Mouse (Mus musculus) stomach, embryonic 16.5 days (tissue): ENCODE measurements at regions not wholly inside any gene's neighbourhood (a gene's known extent, or its start where the extent isn't known, plus 50 kb on each side); places are given as distances from the start of the nearest gene placed in this dataset.

Source experiments
- ATAC-seq: fragments of 200-750 bp; cut with Nextera tagmentation; 2 replicates; pipeline ENCODE4 v1.8.0; 2017; ENCODE audit warnings: moderate number of reproducible peaks, moderate TSS enrichment; ENCODE audit not compliant: insufficient read depth, low FRiP score
- H3K27ac ChIP-seq: fragments of 300-500 bp; sonication (generic); 2 replicates; pipeline ENCODE4 v1.5.1; 2014; ENCODE audit warnings: low read length
- H3K27me3 ChIP-seq: fragments of 300-500 bp; sonication (generic); 2 replicates; pipeline ENCODE4 v1.6.1; 2014; ENCODE audit warnings: low read length, control low read depth, mixed read lengths; ENCODE audit not compliant: control insufficient read depth, insufficient read depth
- H3K36me3 ChIP-seq: fragments of 300-500 bp; sonication (generic); 2 replicates; pipeline ENCODE4 v1.6.1; 2014; ENCODE audit warnings: low read length; ENCODE audit not compliant: control insufficient read depth, insufficient read depth
- H3K4me1 ChIP-seq: fragments of 300-500 bp; sonication (generic); 2 replicates; pipeline ENCODE4 v1.6.1; 2014; ENCODE audit warnings: low read length, control low read depth, mixed read lengths; ENCODE audit not compliant: control insufficient read depth, insufficient read depth
- H3K4me2 ChIP-seq: fragments of 300-500 bp; sonication (generic); 2 replicates; pipeline ENCODE4 v1.6.1; 2014; ENCODE audit warnings: low read depth, low read length, mixed read lengths
- H3K4me3 ChIP-seq: fragments of 300-500 bp; sonication (generic); replicated peaks from 2 replicates; pipeline ENCODE4 v1.5.1; 2014; ENCODE audit warnings: mild to moderate bottlenecking, low read length
- H3K9ac ChIP-seq: fragments of 300-500 bp; sonication (generic); 2 replicates; pipeline ENCODE4 v1.6.1; 2014; ENCODE audit warnings: low read length
- H3K9me3 ChIP-seq: fragments of 300-500 bp; sonication (generic); replicated peaks from 2 replicates; pipeline ENCODE4 v1.6.1; 2016; ENCODE audit warnings: low read length, control low read depth; ENCODE audit not compliant: control insufficient read depth
- WGBS: fragments of 180-500 bp; shearing (Covaris S2); extraction: QIAGEN DNeasy Blood & Tissue Kit; methylation state at CpG from one replicate; pipeline ENCODE4 v1.1.7; 2014; 5-methylcytosine and 5-hydroxymethylcytosine counted together

GRCm38 (mm10) chr7:72027006-72027405 is 279.4 kb downstream of the Mctp2 start:
- H3K36me3 ChIP-seq: no peaks in the 10 kb centered on the region
- no peak overlapping the region for H3K9ac ChIP-seq
- H3K27ac ChIP-seq: no peak overlapping the region
- 77% methylated on average over 6 of the region's 6 CpGs for WGBS
- no peak for ATAC-seq
- H3K9me3 ChIP-seq: no peaks in the 10 kb centered on the region
- H3K4me3 ChIP-seq: no peak overlapping the region
- H3K4me2 ChIP-seq: no peak overlapping the region
- H3K27me3 ChIP-seq: no peaks in the 10 kb centered on the region
- H3K4me1 ChIP-seq: no peaks in the 10 kb centered on the region

- no peaks in the 10 kb centered on the region for H3K36me3 ChIP-seq
- ATAC-seq: no peak
- H3K4me3 ChIP-seq: no peak overlapping the region
- H3K4me2 ChIP-seq: no peak overlapping the region
- no peak overlapping the region for H3K9ac ChIP-seq
- WGBS: 72% methylated on average over 11 of the region's 11 CpGs
- H3K4me1 ChIP-seq: no peaks in the 10 kb centered on the region
- H3K27ac ChIP-seq: no peak overlapping the region
- H3K27me3 ChIP-seq: no peaks in the 10 kb centered on the region
- no peaks in the 10 kb centered on the region for H3K9me3 ChIP-seq
Observed at GRCm38 (mm10) chr7:72009115-72009514, 297.3 kb downstream of the Mctp2 start.

- no peaks in the 10 kb centered on the region for H3K36me3 ChIP-seq
- WGBS: 85% methylated on average over 3 of the region's 3 CpGs
- no peaks in the 10 kb centered on the region for H3K9me3 ChIP-seq
- H3K27me3 ChIP-seq: no peaks in the 10 kb centered on the region
- no peaks in the 10 kb centered on the region for H3K4me1 ChIP-seq
- H3K4me3 ChIP-seq: no peak overlapping the region
- H3K9ac ChIP-seq: no peak overlapping the region
- no peak overlapping the region for H3K27ac ChIP-seq
- no peak for ATAC-seq
- H3K4me2 ChIP-seq: no peak overlapping the region
Observed at GRCm38 (mm10) chr7:72004311-72004710, 302.1 kb downstream of the Mctp2 start.

GRCm38 (mm10) chr7:71992526-71992925 is 313.9 kb downstream of the Mctp2 start:
- no peaks in the 10 kb centered on the region for H3K9me3 ChIP-seq
- ATAC-seq: no peak
- H3K9ac ChIP-seq: no peak overlapping the region
- H3K36me3 ChIP-seq: no peaks in the 10 kb centered on the region
- no peaks in the 10 kb centered on the region for H3K27me3 ChIP-seq
- H3K4me3 ChIP-seq: no peak overlapping the region
- 70% methylated on average over 3 of the region's 3 CpGs for WGBS
- H3K27ac ChIP-seq: no peak overlapping the region
- H3K4me2 ChIP-seq: no peak overlapping the region
- H3K4me1 ChIP-seq: no peaks in the 10 kb centered on the region

GRCm38 (mm10) chr7:71991835-71992234 is 314.6 kb downstream of the Mctp2 start:
- Histone ChIP-seq H3K27ac (no peak overlapping the region), H3K9me3 (no peaks in the 10 kb centered on the region), H3K4me1 (no peaks in the 10 kb centered on the region), H3K4me2 (no peak overlapping the region), H3K9ac (no peak overlapping the region), H3K4me3 (no peak overlapping the region), H3K27me3 (no peaks in the 10 kb centered on the region), H3K36me3 (no peaks in the 10 kb centered on the region)
- ATAC-seq: no peak
- WGBS: 51% methylated on average over 3 of the region's 3 CpGs

GRCm38 (mm10) chr7:71991206-71991605 is 315.2 kb downstream of the Mctp2 start:
- H3K9ac ChIP-seq: no peak overlapping the region
- H3K27me3 ChIP-seq: no peaks in the 10 kb centered on the region
- no peaks in the 10 kb centered on the region for H3K4me1 ChIP-seq
- no peak overlapping the region for H3K27ac ChIP-seq
- no peaks in the 10 kb centered on the region for H3K9me3 ChIP-seq
- H3K4me3 ChIP-seq: no peak overlapping the region
- 87% methylated on average over 4 of the region's 4 CpGs for WGBS
- no peak overlapping the region for H3K4me2 ChIP-seq
- no peak for ATAC-seq
- no peaks in the 10 kb centered on the region for H3K36me3 ChIP-seq

- Histone ChIP-seq H3K9ac (no peak overlapping the region), H3K4me3 (no peak overlapping the region), H3K27me3 (no peaks in the 10 kb centered on the region), H3K9me3 (no peaks in the 10 kb centered on the region), H3K36me3 (no peaks in the 10 kb centered on the region), H3K27ac (no peak overlapping the region), H3K4me1 (no peaks in the 10 kb centered on the region; the same call in 1 of the 2 replicates), H3K4me2 (no peak overlapping the region)
- 68% methylated on average over 4 of the region's 4 CpGs for WGBS
- ATAC-seq: no peak
Observed at GRCm38 (mm10) chr7:71966015-71966414, 340.4 kb downstream of the Mctp2 start.

- 60% methylated on average over 4 of the region's 4 CpGs for WGBS
- Histone ChIP-seq H3K27me3 (no peaks in the 10 kb centered on the region), H3K4me1 (no peaks in the 10 kb centered on the region; the same call in 1 of the 2 replicates), H3K27ac (no peak overlapping the region), H3K4me3 (no peak overlapping the region), H3K4me2 (no peak overlapping the region), H3K36me3 (no peaks in the 10 kb centered on the region), H3K9me3 (no peaks in the 10 kb centered on the region), H3K9ac (no peak overlapping the region)
- no peak for ATAC-seq
Observed at GRCm38 (mm10) chr7:71963456-71963855, 343.0 kb downstream of the Mctp2 start.

GRCm38 (mm10) chr7:71962851-71963250 is 343.6 kb downstream of the Mctp2 start:
- Histone ChIP-seq H3K4me2 (no peak overlapping the region), H3K27ac (no peak overlapping the region), H3K36me3 (no peaks in the 10 kb centered on the region), H3K4me1 (no peaks in the 10 kb centered on the region; the same call in 1 of the 2 replicates), H3K9ac (no peak overlapping the region), H3K27me3 (no peaks in the 10 kb centered on the region), H3K9me3 (no peaks in the 10 kb centered on the region), H3K4me3 (no peak overlapping the region)
- WGBS: 89% methylated on average over 3 of the region's 3 CpGs
- no peak for ATAC-seq
